Mouse (Mus musculus) embryonic facial prominence, embryonic 14.5 days (tissue): ENCODE results near the gene H3f3b. TPM values are rescaled to one million over a fixed set of nuclear protein-coding genes. Genes with fewer than 3 reads are reported as not detected.

Source experiments
- ATAC-seq: fragments of 200-750 bp; cut with Nextera tagmentation; 2 replicates; pipeline ENCODE4 v1.8.0; 2017; ENCODE audit warnings: low read depth, moderate number of reproducible peaks, moderate TSS enrichment
- DNase-seq: peaks from one replicate; pipeline ENCODE4 v3.0.0-alpha.2; 2015; ENCODE audit warnings: low spot score
- H3K27ac ChIP-seq: fragments of 300-500 bp; sonication (generic); replicated peaks from 2 replicates; pipeline ENCODE4 v1.5.1; 2014; ENCODE audit warnings: low read depth, mild to moderate bottlenecking, low read length, moderate library complexity
- H3K27me3 ChIP-seq: fragments of 300-500 bp; sonication (generic); replicated peaks from 2 replicates; pipeline ENCODE4 v1.6.1; 2014; ENCODE audit warnings: low read length; ENCODE audit not compliant: control insufficient read depth, insufficient read depth
- H3K36me3 ChIP-seq: fragments of 300-500 bp; sonication (generic); 2 replicates; pipeline ENCODE4 v1.6.1; 2014; ENCODE audit warnings: low read length, mixed read lengths; ENCODE audit not compliant: control insufficient read depth, insufficient read depth
- H3K4me1 ChIP-seq: fragments of 300-500 bp; sonication (generic); 2 replicates; pipeline ENCODE4 v1.6.1; 2014; ENCODE audit warnings: antibody characterized with exemption, low read length; ENCODE audit not compliant: control insufficient read depth, insufficient read depth
- H3K4me2 ChIP-seq: fragments of 300-500 bp; sonication (generic); 2 replicates; pipeline ENCODE4 v1.6.1; 2014; ENCODE audit warnings: low read depth, mild to moderate bottlenecking, low read length, moderate library complexity, mixed read lengths
- H3K4me3 ChIP-seq: fragments of 300-500 bp; sonication (generic); 2 replicates; pipeline ENCODE4 v1.5.1; 2014; ENCODE audit warnings: low read depth, mild to moderate bottlenecking, low read length
- H3K9ac ChIP-seq: fragments of 300-500 bp; sonication (generic); 2 replicates; pipeline ENCODE4 v1.6.1; 2014; ENCODE audit warnings: low read depth, mild to moderate bottlenecking, low read length, moderate library complexity, mixed read lengths
- H3K9me3 ChIP-seq: fragments of 300-500 bp; sonication (generic); 2 replicates; pipeline ENCODE4 v1.6.1; 2016; ENCODE audit warnings: low read length; ENCODE audit not compliant: control insufficient read depth
- whole genome bisulfite sequencing: fragments of 180-500 bp; shearing (Covaris S2); extraction: QIAGEN DNeasy Blood & Tissue Kit; methylation state at CpG from one replicate; pipeline ENCODE4 v1.1.7; 2014; 5-methylcytosine and 5-hydroxymethylcytosine counted together
- polyA plus RNA-seq: library from polyadenylated mRNA; unstranded; fragments of >200 nt; fragmentation: Nextera tagmentation; extraction: Ambion mirVana; gene quantifications from 2 replicates; pipeline ENCODE4 v1.2.1, GENCODE M21; 2014

H3f3b gene
- polyA plus RNA-seq, 1 experiment from 2014 or later = 1,358 TPM

DNA sequence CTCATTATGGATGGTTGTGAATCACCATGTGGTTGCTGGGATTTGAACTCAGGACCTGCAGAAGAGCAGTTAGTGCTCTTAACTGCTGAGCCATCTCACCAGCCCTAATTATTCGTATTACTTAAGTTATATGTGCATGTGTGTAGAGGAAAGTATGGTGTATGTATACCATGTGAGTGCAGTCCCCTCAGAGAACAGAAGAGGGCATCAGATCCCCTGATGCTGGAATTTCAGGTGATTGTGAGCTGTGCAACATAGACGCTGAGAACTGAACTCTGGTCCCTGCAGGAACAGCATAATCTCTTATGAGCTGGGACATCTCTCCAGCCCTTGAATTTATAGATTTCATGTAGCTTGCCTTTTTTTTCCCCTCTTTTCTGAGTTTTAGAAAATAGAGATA lies 14.1 kb upstream of the H3f3b start:
- H3K27ac ChIP-seq = no peak overlapping the region
- peaks cover 53% of the 10 kb centered on the region for H3K36me3 ChIP-seq
- WGBS = 93% methylated on average over 2 of the region's 2 CpGs

DNA sequence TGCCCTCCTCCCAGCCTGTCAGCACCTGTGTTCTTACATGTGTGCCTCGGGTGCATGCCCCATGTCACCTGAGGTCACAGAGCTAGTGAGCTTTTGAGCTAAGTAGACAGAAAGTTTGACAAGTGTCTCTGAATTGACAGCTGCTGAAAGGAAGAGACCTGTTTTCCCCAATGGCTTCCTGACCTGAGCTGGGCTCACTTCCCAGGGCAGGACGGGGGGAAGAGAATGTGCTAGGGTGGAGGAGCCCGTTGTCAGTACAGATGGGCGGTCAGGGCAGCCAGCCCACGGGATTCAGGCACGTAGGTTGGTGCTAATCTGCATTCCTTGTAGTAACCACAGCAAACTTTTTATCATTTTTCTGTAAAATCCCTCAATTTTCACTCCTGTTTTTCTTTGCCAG lies 12.8 kb upstream of the H3f3b start:
- H3K27me3 ChIP-seq = no peaks in the 10 kb centered on the region
- H3K36me3 ChIP-seq = peaks cover 54% of the 10 kb centered on the region
- no peaks in the 10 kb centered on the region for H3K4me1 ChIP-seq
- no peaks in the 10 kb centered on the region for H3K9me3 ChIP-seq
- no peak for ATAC-seq
- no peak for DNase-seq
- no peak overlapping the region for H3K9ac ChIP-seq
- 76% methylated on average over 6 of the region's 6 CpGs for WGBS
- H3K27ac ChIP-seq = no peak overlapping the region
- H3K4me2 ChIP-seq = no peak overlapping the region
- H3K4me3 ChIP-seq = no peak overlapping the region

More for the DNA sequence above, 14.1 kb upstream of the H3f3b start:
- Histone ChIP-seq H3K4me2 (no peak overlapping the region), H3K9me3 (no peaks in the 10 kb centered on the region), H3K27me3 (no peaks in the 10 kb centered on the region), H3K4me1 (no peaks in the 10 kb centered on the region), H3K9ac (no peak overlapping the region), H3K4me3 (no peak overlapping the region)
- DNase-seq (no peak), ATAC-seq (no peak)

DNA sequence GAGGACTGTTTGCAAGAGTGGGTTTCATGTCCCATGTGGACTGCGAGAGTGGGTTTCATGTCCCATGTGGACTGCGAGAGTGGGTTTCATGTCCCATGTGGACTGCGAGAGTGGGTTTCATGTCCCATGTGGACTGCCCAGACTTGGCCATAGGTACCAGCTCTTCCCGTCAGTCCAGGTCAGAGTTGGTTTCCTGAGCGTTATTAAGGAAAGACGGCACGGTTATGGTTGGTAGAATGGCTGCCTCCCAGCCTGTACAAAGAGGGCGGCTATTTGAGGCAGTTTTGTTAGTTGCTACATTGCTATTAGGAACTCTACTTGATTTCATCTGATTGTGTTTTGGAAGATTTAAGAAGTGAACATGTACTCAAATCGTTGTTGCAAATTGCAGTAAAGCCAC lies 10.1 kb upstream of the H3f3b start:
- H3K9me3 ChIP-seq = no peaks in the 10 kb centered on the region
- no peak overlapping the region for H3K4me2 ChIP-seq
- H3K27me3 ChIP-seq = no peaks in the 10 kb centered on the region
- DNase-seq (no peak), ATAC-seq (no peak)
- no peak overlapping the region for H3K9ac ChIP-seq
- WGBS = 90% methylated on average over 9 of the region's 9 CpGs
- peaks cover 51% of the 10 kb centered on the region for H3K36me3 ChIP-seq
- no peaks in the 10 kb centered on the region for H3K4me1 ChIP-seq
- no peak overlapping the region for H3K27ac ChIP-seq
- no peak overlapping the region for H3K4me3 ChIP-seq

DNA sequence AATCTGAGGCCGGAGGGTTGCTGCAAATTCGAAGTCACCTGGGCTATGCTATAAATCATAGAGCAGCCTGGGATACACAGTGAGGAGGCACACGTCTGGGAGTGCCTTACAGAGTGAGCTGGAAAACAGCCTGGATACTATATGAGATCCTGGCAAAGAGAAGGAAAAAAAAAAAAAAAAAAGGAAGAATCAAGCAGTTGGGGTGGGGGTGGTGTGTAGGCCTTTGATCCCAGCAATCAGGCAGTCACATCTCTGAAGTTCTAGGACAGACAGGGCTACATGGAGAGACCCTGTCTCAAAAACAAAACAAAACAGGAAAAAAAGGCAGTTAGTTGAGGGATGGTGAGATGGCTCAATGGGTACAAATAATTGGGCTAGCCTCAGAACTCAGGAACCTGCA lies 8.9 kb upstream of the H3f3b start:
- Histone ChIP-seq H3K4me2 (no peak overlapping the region), H3K36me3 (peaks cover 41% of the 10 kb centered on the region), H3K27me3 (no peaks in the 10 kb centered on the region), H3K4me1 (peaks cover 1% of the 10 kb centered on the region), H3K9ac (no peak overlapping the region), H3K9me3 (no peaks in the 10 kb centered on the region), H3K4me3 (no peak overlapping the region), H3K27ac (no peak overlapping the region)
- 87% methylated on average over 3 of the region's 3 CpGs for WGBS
- ATAC-seq = no peak
- no peak for DNase-seq

DNA sequence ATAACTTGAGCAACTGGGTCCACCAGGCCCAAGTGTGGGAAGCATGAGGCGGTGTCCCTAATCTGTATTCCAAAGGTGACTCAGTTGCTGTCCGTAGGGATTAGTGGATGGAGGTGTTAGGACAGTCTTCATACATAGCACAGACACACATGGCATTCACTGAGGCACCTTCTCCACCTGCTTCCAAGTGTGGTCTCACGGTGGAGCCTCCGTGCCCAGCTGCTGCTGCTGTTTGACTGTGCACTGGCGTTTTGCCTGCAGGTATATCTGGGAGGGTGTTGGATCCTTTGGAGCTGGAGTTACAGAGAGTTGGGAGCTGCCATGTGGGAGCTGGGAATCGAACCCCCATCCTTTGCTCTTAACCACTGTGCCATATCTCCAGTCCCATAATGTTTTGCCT lies 6.8 kb upstream of the H3f3b start:
- no peak for ATAC-seq
- Histone ChIP-seq H3K9me3 (no peaks in the 10 kb centered on the region), H3K4me1 (peaks cover 9% of the 10 kb centered on the region), H3K27me3 (no peaks in the 10 kb centered on the region), H3K9ac (no peak overlapping the region), H3K27ac (no peak overlapping the region), H3K4me3 (no peak overlapping the region), H3K36me3 (peaks cover 25% of the 10 kb centered on the region), H3K4me2 (no peak overlapping the region)
- no peak for DNase-seq
- WGBS = 97% methylated on average over 6 of the region's 6 CpGs

DNA sequence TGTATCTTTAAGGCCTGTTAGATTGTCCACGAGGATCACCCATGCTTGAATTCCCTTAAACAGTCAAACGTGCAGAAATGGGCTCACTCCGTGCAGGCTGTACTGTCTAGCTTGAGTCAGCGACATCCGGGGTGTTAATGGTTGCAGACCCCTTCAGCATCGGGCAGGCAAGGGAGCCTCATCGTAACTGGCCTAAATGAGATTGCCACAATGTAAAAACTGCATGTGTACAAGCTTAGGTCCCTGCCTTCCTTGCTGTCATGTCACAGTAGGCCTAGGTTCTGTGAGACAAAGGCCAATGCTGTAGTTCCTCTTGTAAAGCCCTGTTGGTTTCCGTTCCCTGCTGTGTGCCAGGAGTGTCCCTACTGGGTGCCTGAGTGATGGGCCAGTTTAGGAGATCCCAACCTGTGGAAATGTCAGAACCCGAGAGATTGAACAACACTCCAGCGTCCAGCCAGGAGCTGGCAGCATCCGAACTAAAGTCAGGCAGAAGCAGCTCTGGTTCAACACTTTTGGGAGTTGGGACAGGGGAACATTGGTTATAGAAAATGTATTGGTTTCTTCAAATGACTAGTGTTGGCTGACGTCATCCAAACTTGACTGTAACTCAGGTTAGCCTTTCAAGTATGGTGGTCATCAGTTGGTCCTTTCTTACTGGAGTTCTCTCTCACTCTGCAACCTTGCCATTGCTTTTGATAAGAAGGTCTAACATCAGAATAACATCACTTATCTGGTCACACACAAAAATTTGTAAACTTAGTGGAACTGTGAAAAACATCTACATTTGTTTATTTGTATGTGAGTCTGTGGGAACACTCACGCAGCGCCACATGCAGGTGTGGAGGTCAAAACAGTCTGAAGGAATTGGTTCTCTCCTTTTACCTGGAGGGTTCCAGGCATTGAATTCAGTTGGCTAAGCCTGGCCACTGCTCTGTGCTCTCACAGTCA lies 3.4 kb upstream of the H3f3b start:
- Histone ChIP-seq H3K4me1 (peaks cover 13% of the 10 kb centered on the region), H3K36me3 (peaks cover 8% of the 10 kb centered on the region; the same call in 1 of the 2 replicates), H3K9ac (peak overlapping the region; percentile 99), H3K27me3 (no peaks in the 10 kb centered on the region), H3K4me3 (peak overlapping the region; percentile 77), H3K9me3 (no peaks in the 10 kb centered on the region), H3K4me2 (peak overlapping the region; percentile 97), H3K27ac (peak overlapping the region; percentile 100)
- 25% methylated on average over 14 of the region's 14 CpGs for WGBS
- no peak for ATAC-seq
- no peak for DNase-seq

DNA sequence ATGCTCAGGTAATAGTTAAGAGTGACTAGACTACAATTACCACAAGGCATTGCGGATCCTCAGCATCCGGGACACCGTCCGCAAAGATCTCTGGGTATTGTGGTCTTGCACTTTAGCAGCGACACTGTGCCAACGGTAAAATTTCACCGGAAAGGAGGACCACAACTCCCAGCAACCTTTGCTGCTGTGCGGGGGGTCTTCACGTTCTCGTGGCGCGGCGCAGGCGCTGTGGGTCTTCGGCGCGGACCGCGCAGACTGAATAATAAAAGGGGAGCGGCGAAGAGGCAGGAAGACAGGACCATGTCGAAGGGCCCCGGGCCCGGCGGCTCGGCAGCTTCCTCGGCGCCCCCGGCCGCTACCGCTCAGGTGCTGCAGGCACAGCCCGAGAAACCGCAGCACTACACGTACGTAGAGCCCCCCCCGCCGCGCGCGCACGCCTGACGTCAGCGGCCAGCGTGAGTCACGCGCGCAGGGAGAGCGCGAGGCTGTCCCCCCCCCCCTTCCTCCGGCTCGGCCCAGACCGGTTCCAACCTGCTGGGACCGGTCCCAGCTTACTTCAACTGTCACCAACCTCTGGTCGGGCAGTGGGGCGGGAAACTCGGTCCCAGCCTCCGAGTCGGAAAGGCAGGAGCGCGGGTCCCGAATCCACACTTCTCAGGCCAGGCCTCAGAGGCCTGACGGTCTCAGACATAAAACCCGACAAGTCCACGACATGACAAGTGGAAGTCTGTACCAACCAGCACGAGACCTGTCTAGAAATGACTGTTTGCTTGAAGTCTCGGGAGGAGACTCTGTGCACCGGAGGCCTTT lies 2.5 kb upstream of the H3f3b start, which contains the start of gene Unk:
Gene Unk, plus strand, starts transcription at position 235 of the 810 bp plus-strand sequence.
- Histone ChIP-seq H3K9me3 (no peaks in the 10 kb centered on the region), H3K27me3 (no peaks in the 10 kb centered on the region), H3K36me3 (0 out of 2 replicates have a peak, but pooled peaks cover 8% of the 10 kb centered on the region), H3K4me2 (peak within 1 kb of the TSS; percentile 97), H3K27ac (peak within 1 kb of the TSS; percentile 100), H3K4me3 (peak within 1 kb of the TSS; percentile 77), H3K4me1 (peaks cover 13% of the 10 kb centered on the region), H3K9ac (peak within 1 kb of the TSS; percentile 99)
- DNase-seq = peak; percentile 100
- peak; percentile 95 for ATAC-seq
- WGBS = under 1% methylated on average over 42 of the region's 67 CpGs

DNA sequence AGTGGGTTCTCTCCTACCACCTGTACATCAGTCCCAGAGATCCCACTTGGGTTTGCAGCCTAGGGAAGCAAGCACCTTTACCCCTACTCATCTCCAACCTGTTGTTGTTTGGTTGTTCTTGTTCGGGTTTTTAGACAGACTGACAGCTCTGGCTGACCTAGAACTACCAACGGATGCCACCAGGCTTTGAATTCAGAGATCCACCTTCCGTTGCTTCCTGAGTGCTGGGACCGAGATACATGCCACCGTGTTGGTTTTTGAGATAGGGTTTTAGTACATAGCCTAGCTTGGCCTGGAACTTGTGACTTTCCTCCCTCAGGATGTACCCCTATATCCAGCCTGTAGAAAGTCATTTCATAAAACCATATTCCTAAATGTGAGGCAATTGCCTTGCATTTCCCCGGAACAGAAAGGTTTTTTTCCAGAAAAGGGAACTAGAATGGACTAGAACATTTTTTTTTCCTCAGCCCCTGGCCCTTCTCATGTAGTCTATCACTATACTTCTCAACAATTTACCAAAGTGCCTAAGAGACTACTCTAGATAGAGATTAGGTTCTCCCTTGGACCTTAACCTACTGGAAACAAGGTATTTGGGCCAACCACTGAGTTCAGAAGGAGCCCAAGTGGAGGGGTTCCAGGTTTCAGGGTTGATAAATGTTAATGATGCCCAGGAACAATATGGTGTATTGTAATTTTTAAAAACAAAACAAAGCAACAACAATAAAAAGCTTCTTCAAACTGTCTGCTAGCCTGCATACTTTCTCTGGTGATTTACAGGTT lies 1.5 kb upstream of the H3f3b start:
- Histone ChIP-seq H3K9ac (peak overlapping the region; percentile 57), H3K4me2 (peak overlapping the region; percentile 97), H3K27me3 (no peaks in the 10 kb centered on the region), H3K36me3 (no peaks in the 10 kb centered on the region), H3K9me3 (no peaks in the 10 kb centered on the region), H3K4me3 (peak overlapping the region; percentile 77), H3K27ac (peak overlapping the region; percentile 100), H3K4me1 (peaks cover 13% of the 10 kb centered on the region)
- DNase-seq (no peak), ATAC-seq (no peak)
- 80% methylated on average over 6 of the region's 6 CpGs for WGBS
